Mouse (Mus musculus): ENCODE results near the gene Rasl11b. TPM values are rescaled to one million over a fixed set of nuclear protein-coding genes. Genes with fewer than 3 reads are reported as not detected.

Gene Rasl11b
- polyA plus RNA-seq, 1 experiment from 2014 or later, result 9.4 TPM

- H3K4me2 ChIP-seq (ENCODE audit: low read depth, low read length), result no peak overlapping the region
- DNase-seq (no peak), ATAC-seq (0 out of 2 replicates have a peak, but pooled peaks have one; percentile 23)
Measured at GRCm38 (mm10) chr5:74211346-74211745, 16.3 kb downstream of the Rasl11b start.

GRCm38 (mm10) chr5:74214501-74215110 is 19.5 kb downstream of the Rasl11b start:
- no peaks in the 10 kb centered on the region for H3K36me3 ChIP-seq (replicated peaks; ENCODE audit: insufficient read depth, low read length)
- 53% methylated on average over 7 of the region's 7 CpGs for WGBS (ENCODE audit: insufficient replicate concordance)
- DNase-seq (no peak), ATAC-seq (no peak)
- TF ChIP-seq CTCF (IDR thresholded peaks at IDR 0.05; ENCODE audit: low read depth), result no peak
- no peak for TF ChIP-seq EP300 (IDR thresholded peaks at IDR 0.05; ENCODE audit: low read depth)
- H3K4me2 ChIP-seq (ENCODE audit: low read depth, low read length), result no peak overlapping the region
- H3K27me3 ChIP-seq (ENCODE audit: insufficient read depth, low read length), result no peaks in the 10 kb centered on the region
- H3K4me3 ChIP-seq (ENCODE audit: low read depth, low read length), result no peak overlapping the region
- no peaks in the 10 kb centered on the region for H3K4me1 ChIP-seq (ENCODE audit: insufficient read depth)
- no peaks in the 10 kb centered on the region for H3K9me3 ChIP-seq (ENCODE audit: low read length)
- H3K9ac ChIP-seq (replicated peaks), result no peak overlapping the region
- no peak overlapping the region for H3K27ac ChIP-seq (ENCODE audit: low read depth)

More at GRCm38 (mm10) chr5:74211346-74211745, 16.3 kb downstream of the Rasl11b start:
- Histone ChIP-seq H3K36me3 (replicated peaks; ENCODE audit: insufficient read depth, low read length) (no peaks in the 10 kb centered on the region), H3K9ac (replicated peaks) (no peak overlapping the region), H3K4me1 (ENCODE audit: insufficient read depth) (no peaks in the 10 kb centered on the region), H3K27me3 (ENCODE audit: insufficient read depth, low read length) (no peaks in the 10 kb centered on the region), H3K27ac (ENCODE audit: low read depth) (no peak overlapping the region), H3K4me3 (ENCODE audit: low read depth, low read length) (no peak overlapping the region), H3K9me3 (ENCODE audit: low read length) (no peaks in the 10 kb centered on the region)
- TF ChIP-seq EP300 (IDR thresholded peaks at IDR 0.05; ENCODE audit: low read depth), result no peak
- TF ChIP-seq CTCF (IDR thresholded peaks at IDR 0.05; ENCODE audit: low read depth), result no peak
- 63% methylated on average over 11 of the region's 11 CpGs for WGBS (ENCODE audit: insufficient replicate concordance)

- Histone ChIP-seq H3K4me1 (ENCODE audit: insufficient read depth) (no peaks in the 10 kb centered on the region), H3K4me2 (ENCODE audit: low read depth, low read length) (no peak overlapping the region), H3K9ac (replicated peaks) (no peak overlapping the region), H3K27me3 (ENCODE audit: insufficient read depth, low read length) (no peaks in the 10 kb centered on the region), H3K9me3 (ENCODE audit: low read length) (no peaks in the 10 kb centered on the region), H3K4me3 (ENCODE audit: low read depth, low read length) (no peak overlapping the region), H3K36me3 (replicated peaks; ENCODE audit: insufficient read depth, low read length) (no peaks in the 10 kb centered on the region), H3K27ac (ENCODE audit: low read depth) (no peak overlapping the region)
- DNase-seq (no peak), ATAC-seq (no peak)
- no peak for TF ChIP-seq EP300 (IDR thresholded peaks at IDR 0.05; ENCODE audit: low read depth)
- no peak for TF ChIP-seq CTCF (IDR thresholded peaks at IDR 0.05; ENCODE audit: low read depth)
- WGBS (ENCODE audit: insufficient replicate concordance), result 65% methylated on average over 4 of the region's 4 CpGs
Measured at GRCm38 (mm10) chr5:74215125-74215524, 20.0 kb downstream of the Rasl11b start.

GRCm38 (mm10) chr5:74218524-74218923 is 23.4 kb downstream of the Rasl11b start:
- Histone ChIP-seq H3K4me2 (ENCODE audit: low read depth, low read length) (no peak overlapping the region), H3K9ac (replicated peaks) (no peak overlapping the region), H3K4me3 (ENCODE audit: low read depth, low read length) (no peak overlapping the region), H3K9me3 (ENCODE audit: low read length) (no peaks in the 10 kb centered on the region), H3K27ac (ENCODE audit: low read depth) (no peak overlapping the region), H3K4me1 (ENCODE audit: insufficient read depth) (no peaks in the 10 kb centered on the region), H3K27me3 (ENCODE audit: insufficient read depth, low read length) (no peaks in the 10 kb centered on the region), H3K36me3 (replicated peaks; ENCODE audit: insufficient read depth, low read length) (no peaks in the 10 kb centered on the region)
- DNase-seq (no peak), ATAC-seq (no peak)
- no peak for TF ChIP-seq CTCF (IDR thresholded peaks at IDR 0.05; ENCODE audit: low read depth)
- TF ChIP-seq EP300 (IDR thresholded peaks at IDR 0.05; ENCODE audit: low read depth), result no peak
- WGBS (ENCODE audit: insufficient replicate concordance), result 88% methylated on average over 4 of the region's 4 CpGs

GRCm38 (mm10) chr5:74222626-74223025 is 27.5 kb downstream of the Rasl11b start:
- no peak for TF ChIP-seq CTCF (IDR thresholded peaks at IDR 0.05; ENCODE audit: low read depth)
- TF ChIP-seq EP300 (IDR thresholded peaks at IDR 0.05; ENCODE audit: low read depth), result no peak
- Histone ChIP-seq H3K36me3 (replicated peaks; ENCODE audit: insufficient read depth, low read length) (no peaks in the 10 kb centered on the region), H3K27me3 (ENCODE audit: insufficient read depth, low read length) (no peaks in the 10 kb centered on the region), H3K9me3 (ENCODE audit: low read length) (no peaks in the 10 kb centered on the region), H3K4me1 (ENCODE audit: insufficient read depth) (no peaks in the 10 kb centered on the region), H3K4me3 (ENCODE audit: low read depth, low read length) (no peak overlapping the region), H3K27ac (ENCODE audit: low read depth) (no peak overlapping the region), H3K4me2 (ENCODE audit: low read depth, low read length) (no peak overlapping the region), H3K9ac (replicated peaks) (no peak overlapping the region)
- ATAC-seq, result no peak
- DNase-seq, result no peak
- 75% methylated on average over 4 of the region's 4 CpGs for WGBS (ENCODE audit: insufficient replicate concordance)

- no peaks in the 10 kb centered on the region for H3K27me3 ChIP-seq (ENCODE audit: insufficient read depth, low read length)
- H3K27ac ChIP-seq (ENCODE audit: low read depth), result no peak overlapping the region
- 85% methylated on average over 6 of the region's 6 CpGs for WGBS (ENCODE audit: insufficient replicate concordance)
- ATAC-seq (no peak), DNase-seq (no peak)
- no peak overlapping the region for H3K4me3 ChIP-seq (ENCODE audit: low read depth, low read length)
- H3K36me3 ChIP-seq (replicated peaks; ENCODE audit: insufficient read depth, low read length), result no peaks in the 10 kb centered on the region
- H3K9ac ChIP-seq (replicated peaks), result no peak overlapping the region
- no peak overlapping the region for H3K4me2 ChIP-seq (ENCODE audit: low read depth, low read length)
- no peak for TF ChIP-seq EP300 (IDR thresholded peaks at IDR 0.05; ENCODE audit: low read depth)
- no peak for TF ChIP-seq CTCF (IDR thresholded peaks at IDR 0.05; ENCODE audit: low read depth)
- H3K9me3 ChIP-seq (ENCODE audit: low read length), result no peaks in the 10 kb centered on the region
- no peaks in the 10 kb centered on the region for H3K4me1 ChIP-seq (ENCODE audit: insufficient read depth)
Measured at GRCm38 (mm10) chr5:74224480-74224879, 29.4 kb downstream of the Rasl11b start.

Measured in liver, postnatal 0 days (tissue).